Mouse (Mus musculus) intestine, embryonic 16.5 days (tissue): ENCODE measurements around the gene Gm20388. TPM values are rescaled to one million over a fixed set of nuclear protein-coding genes. Genes with fewer than 3 reads are reported as not detected.

ENCODE experiments used
- ATAC-seq: fragments of 200-750 bp; cut with Nextera tagmentation; 2 replicates; pipeline ENCODE4 v1.8.0; 2017; ENCODE audit warnings: moderate TSS enrichment, moderate library complexity
- H3K27ac ChIP-seq: fragments of 300-500 bp; sonication (generic); 2 replicates; pipeline ENCODE4 v1.5.1; 2014; ENCODE audit warnings: mild to moderate bottlenecking, low read length
- H3K27me3 ChIP-seq: fragments of 300-500 bp; sonication (generic); replicated peaks from 2 replicates; pipeline ENCODE4 v1.6.1; 2014; ENCODE audit warnings: low read length, control low read depth, mixed read lengths; ENCODE audit not compliant: control insufficient read depth, insufficient read depth
- H3K36me3 ChIP-seq: fragments of 300-500 bp; sonication (generic); 2 replicates; pipeline ENCODE4 v1.6.1; 2014; ENCODE audit warnings: low read length, control low read depth; ENCODE audit not compliant: control insufficient read depth, insufficient read depth
- H3K4me1 ChIP-seq: fragments of 300-500 bp; sonication (generic); 2 replicates; pipeline ENCODE4 v1.6.1; 2014; ENCODE audit warnings: low read length, control low read depth, mixed read lengths; ENCODE audit not compliant: control insufficient read depth, insufficient read depth
- H3K4me2 ChIP-seq: fragments of 300-500 bp; sonication (generic); 2 replicates; pipeline ENCODE4 v1.6.1; 2014; ENCODE audit warnings: low read depth, low read length, control low read depth
- H3K4me3 ChIP-seq: fragments of 300-500 bp; sonication (generic); 2 replicates; pipeline ENCODE4 v1.5.1; 2014; ENCODE audit warnings: mild to moderate bottlenecking, low read length
- H3K9ac ChIP-seq: fragments of 300-500 bp; sonication (generic); 2 replicates; pipeline ENCODE4 v1.6.1; 2014; ENCODE audit warnings: low read depth, low read length
- H3K9me3 ChIP-seq: fragments of 300-500 bp; sonication (generic); 2 replicates; pipeline ENCODE4 v1.6.1; 2016; ENCODE audit warnings: low read length, control low read depth; ENCODE audit not compliant: control insufficient read depth
- WGBS: fragments of 180-500 bp; shearing (Covaris S2); extraction: QIAGEN DNeasy Blood & Tissue Kit; methylation state at CpG from one replicate; pipeline ENCODE4 v1.1.7; 2014; 5-methylcytosine and 5-hydroxymethylcytosine counted together
- polyA plus RNA-seq: library from polyadenylated mRNA; unstranded; fragments of >200 nt; fragmentation: Nextera tagmentation; extraction: Ambion mirVana; gene quantifications from 2 replicates; pipeline ENCODE4 v1.2.1, GENCODE M21; 2015

The Gm20388 gene
- polyA plus RNA-seq, 1 experiment from 2014 or later: 5.8 TPM

DNA sequence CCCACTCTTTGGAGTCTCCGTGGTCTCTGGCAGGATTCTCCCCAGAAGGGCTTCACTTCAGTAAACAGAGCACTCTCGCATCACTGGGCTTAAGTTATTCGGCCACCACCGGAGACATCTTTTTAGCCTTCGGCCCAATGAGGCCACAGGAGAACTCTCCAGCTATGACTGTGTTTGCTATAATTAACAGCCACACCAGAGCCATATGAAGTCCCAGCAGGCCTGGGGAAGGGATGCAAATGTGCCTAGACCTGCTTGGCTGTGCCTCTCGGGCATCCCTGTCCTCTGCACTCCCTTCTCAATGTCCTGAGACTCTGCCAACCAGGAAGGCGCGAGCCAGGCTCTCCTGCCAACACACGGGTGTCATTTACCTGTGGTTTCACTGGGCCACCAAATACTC is 1946.7 kb downstream of the Gm20388 start:
- no peaks in the 10 kb centered on the region for H3K4me1 ChIP-seq
- WGBS: 68% methylated on average over 9 of the region's 9 CpGs
- no peak overlapping the region for H3K4me3 ChIP-seq
- no peaks in the 10 kb centered on the region for H3K9me3 ChIP-seq
- no peak overlapping the region for H3K4me2 ChIP-seq
- H3K27ac ChIP-seq: no peak overlapping the region
- ATAC-seq: no peak
- H3K27me3 ChIP-seq: no peaks in the 10 kb centered on the region
- no peaks in the 10 kb centered on the region for H3K36me3 ChIP-seq
- no peak overlapping the region for H3K9ac ChIP-seq

DNA sequence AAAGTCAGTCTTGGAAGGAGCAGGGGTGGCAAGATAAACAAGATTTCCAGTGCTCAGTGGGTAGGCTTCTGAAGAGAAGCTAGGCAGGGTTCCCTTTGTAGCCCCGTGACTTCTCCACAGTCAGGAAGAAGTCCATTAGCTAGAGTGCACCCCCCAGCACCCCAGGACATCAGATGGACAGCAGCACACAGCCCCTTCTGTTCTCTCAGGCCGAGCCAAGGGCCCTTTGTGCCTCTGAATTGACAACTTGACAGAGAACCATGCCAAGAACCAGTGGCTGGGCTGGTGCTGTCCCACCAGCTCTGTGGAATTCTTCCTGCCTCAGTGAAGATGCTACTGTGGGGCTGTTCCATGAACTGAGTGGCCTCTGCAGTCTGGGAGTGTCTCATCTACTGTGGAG is 1947.1 kb downstream of the Gm20388 start:
- H3K4me2 ChIP-seq: no peak overlapping the region
- no peaks in the 10 kb centered on the region for H3K9me3 ChIP-seq
- H3K9ac ChIP-seq: no peak overlapping the region
- H3K36me3 ChIP-seq: no peaks in the 10 kb centered on the region
- no peaks in the 10 kb centered on the region for H3K27me3 ChIP-seq
- no peak for ATAC-seq
- 64% methylated on average over 2 of the region's 2 CpGs for WGBS
- no peak overlapping the region for H3K4me3 ChIP-seq
- no peaks in the 10 kb centered on the region for H3K4me1 ChIP-seq
- no peak overlapping the region for H3K27ac ChIP-seq

DNA sequence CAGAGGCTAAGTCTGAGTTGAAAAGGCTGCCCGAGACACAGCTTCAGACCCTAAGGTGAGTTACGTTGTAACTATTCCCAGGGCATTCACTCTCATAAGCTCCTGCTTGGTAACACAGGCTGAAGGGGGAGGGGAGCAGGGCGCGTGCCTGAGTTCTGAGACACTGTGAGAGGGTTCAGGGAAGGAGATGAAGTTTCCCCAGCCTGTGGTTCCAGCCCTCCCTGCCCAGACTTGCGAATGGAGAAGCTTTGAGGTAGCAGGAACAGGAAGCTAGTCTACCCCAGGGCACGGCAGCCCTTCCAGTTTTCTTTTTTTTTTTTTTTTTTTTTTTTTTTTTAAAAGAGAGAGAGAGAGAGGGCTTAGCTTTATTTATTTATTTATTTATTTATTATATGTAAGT is 1950.6 kb downstream of the Gm20388 start:
- Histone ChIP-seq H3K27ac (no peak overlapping the region), H3K27me3 (no peaks in the 10 kb centered on the region), H3K4me2 (no peak overlapping the region), H3K9me3 (no peaks in the 10 kb centered on the region), H3K4me1 (no peaks in the 10 kb centered on the region), H3K9ac (no peak overlapping the region), H3K36me3 (no peaks in the 10 kb centered on the region), H3K4me3 (no peak overlapping the region)
- 51% methylated on average over 6 of the region's 6 CpGs for WGBS
- ATAC-seq: no peak

DNA sequence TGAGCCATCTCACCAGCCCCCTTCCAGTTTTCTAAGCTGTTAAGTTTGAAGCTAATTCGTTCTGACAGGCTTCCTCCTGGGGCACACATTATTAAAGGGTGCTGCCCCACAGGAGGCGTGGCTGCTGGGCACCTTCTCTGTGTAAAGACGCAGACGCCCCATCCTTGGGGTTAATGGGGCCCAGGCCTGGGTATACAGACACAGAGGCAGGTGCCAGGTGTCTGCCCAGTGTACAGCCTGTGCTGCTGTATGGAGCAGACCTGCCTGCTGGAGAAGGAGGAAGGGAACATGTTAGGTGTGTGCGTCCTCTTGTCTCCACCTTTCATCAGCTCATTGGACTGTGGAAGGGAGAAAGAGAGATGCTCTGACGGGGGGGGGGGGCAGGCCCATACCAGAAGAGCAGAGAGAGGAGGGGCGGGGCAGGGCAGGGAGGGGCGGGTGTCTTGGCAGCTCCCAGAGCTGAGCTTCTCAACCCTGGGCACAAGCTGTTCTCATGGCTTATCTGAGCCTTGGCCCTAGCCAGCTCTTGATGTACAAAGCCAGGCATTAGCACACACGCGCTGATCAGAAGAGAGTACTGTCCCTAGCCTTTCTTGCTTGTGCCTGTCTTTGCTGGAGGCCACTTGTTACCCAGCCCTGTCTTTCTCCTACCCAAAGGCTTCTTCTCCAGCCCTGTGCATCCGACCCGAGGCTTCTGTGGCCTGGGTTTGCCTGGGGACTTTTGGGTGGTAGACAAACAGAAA is 1951.3 kb downstream of the Gm20388 start:
- H3K27me3 ChIP-seq: no peaks in the 10 kb centered on the region
- ATAC-seq: peak; percentile 55
- H3K36me3 ChIP-seq: no peaks in the 10 kb centered on the region
- H3K9me3 ChIP-seq: no peaks in the 10 kb centered on the region
- H3K27ac ChIP-seq: no peak overlapping the region
- H3K4me2 ChIP-seq: no peak overlapping the region
- no peaks in the 10 kb centered on the region for H3K4me1 ChIP-seq
- no peak overlapping the region for H3K4me3 ChIP-seq
- WGBS: 66% methylated on average over 12 of the region's 12 CpGs
- H3K9ac ChIP-seq: no peak overlapping the region

DNA sequence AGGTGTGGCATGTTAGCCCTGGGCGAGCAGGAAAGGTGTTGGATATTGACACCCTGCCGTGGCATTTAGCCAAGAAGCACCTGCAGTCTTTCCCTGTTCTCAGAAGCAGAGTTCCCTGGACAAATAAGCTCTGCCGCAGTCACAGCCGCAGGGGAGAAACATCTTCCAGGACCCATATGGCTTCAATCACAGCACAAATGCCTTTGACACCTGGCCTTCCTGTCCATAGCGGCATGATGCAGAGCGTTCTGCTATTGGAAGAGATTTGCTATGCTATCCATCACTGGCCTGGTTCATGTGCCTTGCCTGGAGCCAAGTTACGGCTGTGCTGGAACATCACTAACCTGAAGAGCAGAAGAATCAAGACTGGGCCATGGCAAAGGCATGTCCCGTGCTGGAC is 1954.7 kb downstream of the Gm20388 start:
- Histone ChIP-seq H3K4me3 (no peak overlapping the region), H3K27ac (no peak overlapping the region), H3K36me3 (no peaks in the 10 kb centered on the region), H3K4me2 (no peak overlapping the region), H3K4me1 (no peaks in the 10 kb centered on the region), H3K9ac (no peak overlapping the region), H3K9me3 (no peaks in the 10 kb centered on the region), H3K27me3 (no peaks in the 10 kb centered on the region)
- 0 out of 2 replicates have a peak, but pooled peaks have one; percentile 26 for ATAC-seq
- WGBS: 61% methylated on average over 8 of the region's 8 CpGs

DNA sequence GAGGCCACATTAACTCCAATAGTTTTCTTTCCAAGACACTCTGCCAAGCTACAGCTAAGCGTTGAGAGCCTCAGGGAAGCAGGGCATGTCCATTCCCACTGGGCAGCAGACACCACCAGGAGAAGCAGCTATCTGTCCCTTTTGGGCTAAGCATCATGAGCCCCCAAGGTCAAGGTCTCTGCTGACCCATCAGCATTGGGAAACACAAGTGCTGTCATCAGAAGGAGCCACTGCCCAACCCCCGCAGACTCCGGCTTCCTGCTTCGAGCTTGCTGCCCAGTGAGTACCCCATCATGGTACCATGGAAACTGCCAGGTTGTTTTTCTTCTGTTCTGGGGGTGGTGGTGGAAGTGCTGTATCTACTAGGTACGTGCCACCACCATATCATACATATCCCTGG is 1957.6 kb downstream of the Gm20388 start:
- no peak overlapping the region for H3K9ac ChIP-seq
- H3K9me3 ChIP-seq: no peaks in the 10 kb centered on the region
- WGBS: 86% methylated on average over 5 of the region's 5 CpGs
- no peak for ATAC-seq
- H3K27ac ChIP-seq: no peak overlapping the region
- H3K4me2 ChIP-seq: no peak overlapping the region
- H3K4me1 ChIP-seq: peaks cover 13% of the 10 kb centered on the region
- no peak overlapping the region for H3K4me3 ChIP-seq
- H3K27me3 ChIP-seq: no peaks in the 10 kb centered on the region
- H3K36me3 ChIP-seq: no peaks in the 10 kb centered on the region

DNA sequence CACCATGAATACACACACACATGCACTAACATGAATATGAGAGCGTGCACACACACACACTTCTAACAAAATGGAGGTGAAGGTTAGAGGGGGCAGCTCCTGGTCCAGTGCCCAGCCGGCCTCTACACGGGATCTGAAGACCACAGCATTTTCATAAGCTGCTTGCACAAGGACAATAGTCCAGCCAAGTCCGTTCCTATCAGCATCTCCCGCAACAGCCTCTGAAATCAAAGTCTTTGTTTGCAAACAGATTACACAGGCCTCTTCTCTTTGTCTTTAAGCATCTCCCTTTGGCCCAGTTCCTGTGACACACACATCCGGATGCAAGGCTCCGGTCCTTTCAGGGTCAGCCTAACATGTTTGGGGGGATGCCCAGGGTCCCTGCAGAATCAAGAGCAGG is 1958.3 kb downstream of the Gm20388 start:
- Histone ChIP-seq H3K4me2 (no peak overlapping the region), H3K4me3 (no peak overlapping the region), H3K9ac (no peak overlapping the region), H3K36me3 (no peaks in the 10 kb centered on the region), H3K4me1 (peaks cover 13% of the 10 kb centered on the region), H3K27ac (no peak overlapping the region), H3K9me3 (no peaks in the 10 kb centered on the region), H3K27me3 (no peaks in the 10 kb centered on the region)
- ATAC-seq: no peak
- 82% methylated on average over 7 of the region's 7 CpGs for WGBS

DNA sequence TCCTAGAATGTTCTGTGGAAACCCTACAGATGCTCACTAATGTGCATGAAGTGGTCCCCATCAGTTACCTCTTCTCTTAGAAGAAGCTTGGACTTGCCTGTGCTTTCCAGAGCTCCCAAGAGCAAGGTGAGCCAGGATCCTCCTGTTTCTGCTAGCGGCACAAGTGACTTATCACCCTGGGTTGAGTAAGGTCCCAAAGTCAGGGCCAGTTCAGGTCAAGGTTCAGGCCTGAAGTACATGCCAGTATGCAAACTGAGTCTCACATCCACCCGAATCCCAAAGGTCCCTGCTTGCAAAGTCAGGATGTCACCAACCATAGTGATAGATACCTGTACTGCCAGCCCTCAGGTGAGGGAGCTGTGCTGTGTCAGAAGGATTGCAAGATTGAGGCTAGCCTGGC is 1959.5 kb downstream of the Gm20388 start:
- Histone ChIP-seq H3K9ac (no peak overlapping the region), H3K36me3 (no peaks in the 10 kb centered on the region), H3K27ac (no peak overlapping the region), H3K9me3 (no peaks in the 10 kb centered on the region), H3K4me3 (no peak overlapping the region), H3K4me1 (peaks cover 21% of the 10 kb centered on the region), H3K4me2 (no peak overlapping the region), H3K27me3 (no peaks in the 10 kb centered on the region)
- ATAC-seq: no peak
- 92% methylated on average over 2 of the region's 2 CpGs for WGBS

DNA sequence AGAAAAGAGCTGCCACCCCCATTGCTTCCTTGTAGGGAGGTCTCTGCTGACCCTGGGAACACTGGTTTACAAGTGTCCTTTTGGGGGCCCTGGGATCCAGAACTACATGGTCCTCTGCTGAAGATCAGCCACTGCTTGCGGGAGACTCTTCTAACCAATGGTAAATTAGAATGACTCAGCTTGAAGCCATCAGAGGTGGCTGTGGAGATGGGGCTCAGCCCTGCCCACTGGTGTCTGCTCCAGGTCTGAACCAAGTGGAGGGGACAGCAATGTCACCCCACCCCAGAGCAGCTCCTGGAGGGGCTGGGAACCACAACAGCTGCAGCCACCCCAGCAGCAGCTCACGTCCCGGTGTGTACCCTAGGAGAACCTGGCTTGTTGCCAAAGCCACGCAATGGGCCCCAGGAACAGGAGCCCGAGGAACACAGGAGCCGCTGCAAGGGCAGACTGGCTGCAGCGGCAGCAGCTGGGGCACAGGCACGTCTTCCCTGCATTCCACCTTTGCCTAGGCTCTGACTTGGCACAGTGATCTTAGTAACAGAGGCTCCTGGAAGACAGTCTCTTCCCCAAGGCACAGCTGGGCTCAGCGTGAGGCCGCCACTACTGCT is 1961.3 kb downstream of the Gm20388 start:
- Histone ChIP-seq H3K36me3 (no peaks in the 10 kb centered on the region), H3K4me1 (peaks cover 24% of the 10 kb centered on the region), H3K4me2 (peak overlapping the region; percentile 32), H3K9ac (peak overlapping the region; percentile 55), H3K27me3 (no peaks in the 10 kb centered on the region), H3K27ac (peak overlapping the region; percentile 51), H3K4me3 (no peak overlapping the region), H3K9me3 (no peaks in the 10 kb centered on the region)
- peak; percentile 82 for ATAC-seq
- 18% methylated on average over 10 of the region's 10 CpGs for WGBS
